Mouse (Mus musculus): Measurements from ENCODE around the gene Arhgef18. TPM values are rescaled to one million over a fixed set of nuclear protein-coding genes. Genes with fewer than 3 reads are reported as not detected.

Arhgef18 gene
- 32.1 and 37.0 TPM in 2 replicates for polyA plus RNA-seq (2012; rRNA removed)

GRCm38 (mm10) chr8:3392771-3393710 lies at the start of gene Arhgef18:
Gene Arhgef18 (plus strand): TSS chr8:3393006.
- DNase-seq (ENCODE audit: low read depth), result peak; percentile 94
- TF ChIP-seq CTCF (IDR thresholded peaks at IDR 0.05; ENCODE audit: borderline replicate concordance, extremely low read depth, insufficient read depth, insufficient read length) (no peak), POLR2A (IDR thresholded peaks at IDR 0.05; ENCODE audit: borderline replicate concordance, extremely low read depth, insufficient read depth, insufficient read length, poor library complexity, severe bottlenecking) (peak; percentile 64; the same call in 1 of the 2 replicates)

- no peak for DNase-seq (ENCODE audit: low read depth)
- TF ChIP-seq POLR2A (IDR thresholded peaks at IDR 0.05; ENCODE audit: borderline replicate concordance, extremely low read depth, insufficient read depth, insufficient read length, poor library complexity, severe bottlenecking) (no peak), CTCF (IDR thresholded peaks at IDR 0.05; ENCODE audit: borderline replicate concordance, extremely low read depth, insufficient read depth, insufficient read length) (no peak)
Observed at GRCm38 (mm10) chr8:3345337-3345736, 47.5 kb upstream of the Arhgef18 start.

- DNase-seq (ENCODE audit: low read depth), result no peak
- no peak for TF ChIP-seq CTCF (IDR thresholded peaks at IDR 0.05; ENCODE audit: borderline replicate concordance, extremely low read depth, insufficient read depth, insufficient read length)
- no peak for TF ChIP-seq POLR2A (IDR thresholded peaks at IDR 0.05; ENCODE audit: borderline replicate concordance, extremely low read depth, insufficient read depth, insufficient read length, poor library complexity, severe bottlenecking)
Observed at GRCm38 (mm10) chr8:3346691-3347413, 46.0 kb upstream of the Arhgef18 start.

- peak; percentile 17 for DNase-seq (ENCODE audit: low read depth)
- TF ChIP-seq POLR2A (IDR thresholded peaks at IDR 0.05; ENCODE audit: borderline replicate concordance, extremely low read depth, insufficient read depth, insufficient read length, poor library complexity, severe bottlenecking) (no peak), CTCF (IDR thresholded peaks at IDR 0.05; ENCODE audit: borderline replicate concordance, extremely low read depth, insufficient read depth, insufficient read length) (no peak)
Observed at GRCm38 (mm10) chr8:3348142-3348823, 44.5 kb upstream of the Arhgef18 start.

- DNase-seq (ENCODE audit: low read depth), result no peak
- TF ChIP-seq POLR2A (IDR thresholded peaks at IDR 0.05; ENCODE audit: borderline replicate concordance, extremely low read depth, insufficient read depth, insufficient read length, poor library complexity, severe bottlenecking), result no peak
- no peak for TF ChIP-seq CTCF (IDR thresholded peaks at IDR 0.05; ENCODE audit: borderline replicate concordance, extremely low read depth, insufficient read depth, insufficient read length)
Observed at GRCm38 (mm10) chr8:3350747-3351146, 42.1 kb upstream of the Arhgef18 start.

- DNase-seq (ENCODE audit: low read depth), result no peak
- TF ChIP-seq CTCF (IDR thresholded peaks at IDR 0.05; ENCODE audit: borderline replicate concordance, extremely low read depth, insufficient read depth, insufficient read length), result no peak
- TF ChIP-seq POLR2A (IDR thresholded peaks at IDR 0.05; ENCODE audit: borderline replicate concordance, extremely low read depth, insufficient read depth, insufficient read length, poor library complexity, severe bottlenecking), result no peak
Observed at GRCm38 (mm10) chr8:3352715-3353114, 40.1 kb upstream of the Arhgef18 start.

GRCm38 (mm10) chr8:3353189-3353810 lies 39.5 kb upstream of the Arhgef18 start, which contains the start of gene A430078G23Rik:
Gene A430078G23Rik (plus strand): TSS chr8:3353415.
- no peak for DNase-seq (ENCODE audit: low read depth)
- no peak for TF ChIP-seq POLR2A (IDR thresholded peaks at IDR 0.05; ENCODE audit: borderline replicate concordance, extremely low read depth, insufficient read depth, insufficient read length, poor library complexity, severe bottlenecking)
- no peak for TF ChIP-seq CTCF (IDR thresholded peaks at IDR 0.05; ENCODE audit: borderline replicate concordance, extremely low read depth, insufficient read depth, insufficient read length)

- TF ChIP-seq CTCF (IDR thresholded peaks at IDR 0.05; ENCODE audit: borderline replicate concordance, extremely low read depth, insufficient read depth, insufficient read length) (no peak), POLR2A (IDR thresholded peaks at IDR 0.05; ENCODE audit: borderline replicate concordance, extremely low read depth, insufficient read depth, insufficient read length, poor library complexity, severe bottlenecking) (no peak)
- DNase-seq (ENCODE audit: low read depth), result no peak
Observed at GRCm38 (mm10) chr8:3353811-3354442, 38.9 kb upstream of the Arhgef18 start.

GRCm38 (mm10) chr8:3354443-3354812 lies 38.4 kb upstream of the Arhgef18 start:
- TF ChIP-seq CTCF (IDR thresholded peaks at IDR 0.05; ENCODE audit: borderline replicate concordance, extremely low read depth, insufficient read depth, insufficient read length) (no peak), POLR2A (IDR thresholded peaks at IDR 0.05; ENCODE audit: borderline replicate concordance, extremely low read depth, insufficient read depth, insufficient read length, poor library complexity, severe bottlenecking) (no peak)
- DNase-seq (ENCODE audit: low read depth), result no peak

GRCm38 (mm10) chr8:3355586-3355985 lies 37.2 kb upstream of the Arhgef18 start:
- TF ChIP-seq CTCF (IDR thresholded peaks at IDR 0.05; ENCODE audit: borderline replicate concordance, extremely low read depth, insufficient read depth, insufficient read length), result 0 out of 2 replicates have a peak, but pooled peaks have one; percentile 11
- TF ChIP-seq POLR2A (IDR thresholded peaks at IDR 0.05; ENCODE audit: borderline replicate concordance, extremely low read depth, insufficient read depth, insufficient read length, poor library complexity, severe bottlenecking), result no peak
- DNase-seq (ENCODE audit: low read depth), result no peak
